Mouse (Mus musculus): ENCODE data around the gene Brd9. TPM values are rescaled to one million over a fixed set of nuclear protein-coding genes. Genes with fewer than 3 reads are reported as not detected.
A peak's percentile ranks its signal among the peaks of the same experiment; 100 is the strongest.

The Brd9 gene
- polyA plus RNA-seq, 1 experiment from 2014 or later = 41.1 TPM

GRCm38 (mm10) chr13:73938177-73938560 is 558 bp downstream of the Brd9 start:
- Histone ChIP-seq H3K36me3 (ENCODE audit: control insufficient read depth, insufficient read depth, low read length) (peaks cover 11% of the 10 kb centered on the region), H3K9me3 (replicated peaks; ENCODE audit: control insufficient read depth, low read length) (no peaks in the 10 kb centered on the region), H3K9ac (ENCODE audit: low read length) (peak overlapping the region; percentile 90), H3K4me3 (replicated peaks; ENCODE audit: low read length) (peak overlapping the region; percentile 74), H3K27me3 (ENCODE audit: control insufficient read depth, insufficient read depth, low read length) (no peaks in the 10 kb centered on the region), H3K4me2 (ENCODE audit: low read depth, low read length) (peak overlapping the region; percentile 81), H3K27ac (ENCODE audit: low read length) (peak overlapping the region; percentile 97), H3K4me1 (ENCODE audit: control insufficient read depth, insufficient read depth, low read length) (peaks cover 12% of the 10 kb centered on the region; the same call in 1 of the 2 replicates)
- WGBS = 30% methylated on average over 13 of the region's 13 CpGs
- no peak for ATAC-seq (ENCODE audit: insufficient read depth, low FRiP score)

GRCm38 (mm10) chr13:73939101-73939500 is 1.5 kb downstream of the Brd9 start:
- no peak overlapping the region for H3K4me2 ChIP-seq (ENCODE audit: low read depth, low read length)
- no peak for ATAC-seq (ENCODE audit: insufficient read depth, low FRiP score)
- no peak overlapping the region for H3K9ac ChIP-seq (ENCODE audit: low read length)
- WGBS = 91% methylated on average over 5 of the region's 5 CpGs
- H3K4me3 ChIP-seq (replicated peaks; ENCODE audit: low read length) = no peak overlapping the region
- peaks cover 16% of the 10 kb centered on the region for H3K36me3 ChIP-seq (ENCODE audit: control insufficient read depth, insufficient read depth, low read length)
- H3K9me3 ChIP-seq (replicated peaks; ENCODE audit: control insufficient read depth, low read length) = no peaks in the 10 kb centered on the region
- no peaks in the 10 kb centered on the region for H3K27me3 ChIP-seq (ENCODE audit: control insufficient read depth, insufficient read depth, low read length)
- no peak overlapping the region for H3K27ac ChIP-seq (ENCODE audit: low read length)
- H3K4me1 ChIP-seq (ENCODE audit: control insufficient read depth, insufficient read depth, low read length) = peaks cover 12% of the 10 kb centered on the region; the same call in 1 of the 2 replicates

GRCm38 (mm10) chr13:73944606-73945005 is 7.0 kb downstream of the Brd9 start:
- Histone ChIP-seq H3K9me3 (replicated peaks; ENCODE audit: control insufficient read depth, low read length) (no peaks in the 10 kb centered on the region), H3K4me2 (ENCODE audit: low read depth, low read length) (no peak overlapping the region), H3K27ac (ENCODE audit: low read length) (no peak overlapping the region), H3K27me3 (ENCODE audit: control insufficient read depth, insufficient read depth, low read length) (no peaks in the 10 kb centered on the region), H3K36me3 (ENCODE audit: control insufficient read depth, insufficient read depth, low read length) (peaks cover 16% of the 10 kb centered on the region), H3K9ac (ENCODE audit: low read length) (no peak overlapping the region), H3K4me3 (replicated peaks; ENCODE audit: low read length) (no peak overlapping the region), H3K4me1 (ENCODE audit: control insufficient read depth, insufficient read depth, low read length) (no peaks in the 10 kb centered on the region)
- ATAC-seq (ENCODE audit: insufficient read depth, low FRiP score) = no peak
- WGBS = 89% methylated on average over 9 of the region's 9 CpGs

- WGBS = 85% methylated on average over 1 of the region's 1 CpGs
- H3K9me3 ChIP-seq (replicated peaks; ENCODE audit: control insufficient read depth, low read length) = no peaks in the 10 kb centered on the region
- H3K27me3 ChIP-seq (ENCODE audit: control insufficient read depth, insufficient read depth, low read length) = no peaks in the 10 kb centered on the region
- no peak for ATAC-seq (ENCODE audit: insufficient read depth, low FRiP score)
- H3K4me1 ChIP-seq (ENCODE audit: control insufficient read depth, insufficient read depth, low read length) = no peaks in the 10 kb centered on the region
- H3K4me2 ChIP-seq (ENCODE audit: low read depth, low read length) = no peak overlapping the region
- H3K4me3 ChIP-seq (replicated peaks; ENCODE audit: low read length) = no peak overlapping the region
- H3K36me3 ChIP-seq (ENCODE audit: control insufficient read depth, insufficient read depth, low read length) = peaks cover 24% of the 10 kb centered on the region
- no peak overlapping the region for H3K9ac ChIP-seq (ENCODE audit: low read length)
- H3K27ac ChIP-seq (ENCODE audit: low read length) = no peak overlapping the region
Observed at GRCm38 (mm10) chr13:73953551-73954130, 16.0 kb downstream of the Brd9 start.

GRCm38 (mm10) chr13:73954666-73955065 is 17.1 kb downstream of the Brd9 start:
- Histone ChIP-seq H3K4me2 (ENCODE audit: low read depth, low read length) (no peak overlapping the region), H3K27me3 (ENCODE audit: control insufficient read depth, insufficient read depth, low read length) (no peaks in the 10 kb centered on the region), H3K27ac (ENCODE audit: low read length) (no peak overlapping the region), H3K9me3 (replicated peaks; ENCODE audit: control insufficient read depth, low read length) (no peaks in the 10 kb centered on the region), H3K9ac (ENCODE audit: low read length) (no peak overlapping the region), H3K4me3 (replicated peaks; ENCODE audit: low read length) (no peak overlapping the region), H3K36me3 (ENCODE audit: control insufficient read depth, insufficient read depth, low read length) (peaks cover 28% of the 10 kb centered on the region), H3K4me1 (ENCODE audit: control insufficient read depth, insufficient read depth, low read length) (no peaks in the 10 kb centered on the region)
- no peak for ATAC-seq (ENCODE audit: insufficient read depth, low FRiP score)
- WGBS = 71% methylated on average over 6 of the region's 6 CpGs

- Histone ChIP-seq H3K9me3 (replicated peaks; ENCODE audit: control insufficient read depth, low read length) (no peaks in the 10 kb centered on the region), H3K4me2 (ENCODE audit: low read depth, low read length) (no peak overlapping the region), H3K36me3 (ENCODE audit: control insufficient read depth, insufficient read depth, low read length) (peaks cover 30% of the 10 kb centered on the region), H3K4me3 (replicated peaks; ENCODE audit: low read length) (no peak overlapping the region), H3K9ac (ENCODE audit: low read length) (no peak overlapping the region), H3K27ac (ENCODE audit: low read length) (no peak overlapping the region), H3K27me3 (ENCODE audit: control insufficient read depth, insufficient read depth, low read length) (no peaks in the 10 kb centered on the region), H3K4me1 (ENCODE audit: control insufficient read depth, insufficient read depth, low read length) (no peaks in the 10 kb centered on the region)
- ATAC-seq (ENCODE audit: insufficient read depth, low FRiP score) = no peak
- WGBS = 86% methylated on average over 5 of the region's 5 CpGs
Observed at GRCm38 (mm10) chr13:73955531-73955930, 17.9 kb downstream of the Brd9 start.

- no peak overlapping the region for H3K9ac ChIP-seq (ENCODE audit: low read length)
- no peak overlapping the region for H3K4me2 ChIP-seq (ENCODE audit: low read depth, low read length)
- ATAC-seq (ENCODE audit: insufficient read depth, low FRiP score) = no peak
- peaks cover 23% of the 10 kb centered on the region for H3K36me3 ChIP-seq (ENCODE audit: control insufficient read depth, insufficient read depth, low read length)
- no peaks in the 10 kb centered on the region for H3K9me3 ChIP-seq (replicated peaks; ENCODE audit: control insufficient read depth, low read length)
- H3K27me3 ChIP-seq (ENCODE audit: control insufficient read depth, insufficient read depth, low read length) = no peaks in the 10 kb centered on the region
- whole genome bisulfite sequencing = 91% methylated on average over 10 of the region's 10 CpGs
- H3K4me3 ChIP-seq (replicated peaks; ENCODE audit: low read length) = no peak overlapping the region
- no peak overlapping the region for H3K27ac ChIP-seq (ENCODE audit: low read length)
- no peaks in the 10 kb centered on the region for H3K4me1 ChIP-seq (ENCODE audit: control insufficient read depth, insufficient read depth, low read length)
Observed at GRCm38 (mm10) chr13:73960117-73960652, 22.6 kb downstream of the Brd9 start.

- Histone ChIP-seq H3K9ac (ENCODE audit: low read length) (no peak overlapping the region), H3K4me3 (replicated peaks; ENCODE audit: low read length) (no peak overlapping the region), H3K27me3 (ENCODE audit: control insufficient read depth, insufficient read depth, low read length) (no peaks in the 10 kb centered on the region), H3K27ac (ENCODE audit: low read length) (no peak overlapping the region), H3K4me2 (ENCODE audit: low read depth, low read length) (no peak overlapping the region), H3K9me3 (replicated peaks; ENCODE audit: control insufficient read depth, low read length) (no peaks in the 10 kb centered on the region), H3K36me3 (ENCODE audit: control insufficient read depth, insufficient read depth, low read length) (peaks cover 21% of the 10 kb centered on the region), H3K4me1 (ENCODE audit: control insufficient read depth, insufficient read depth, low read length) (no peaks in the 10 kb centered on the region)
- 84% methylated on average over 4 of the region's 4 CpGs for WGBS
- ATAC-seq (ENCODE audit: insufficient read depth, low FRiP score) = no peak
Observed at GRCm38 (mm10) chr13:73961177-73961576, 23.6 kb downstream of the Brd9 start.

GRCm38 (mm10) chr13:73963551-73963950 is 25.9 kb downstream of the Brd9 start, which contains the start of gene Zdhhc11:
TSS of gene Zdhhc11 (plus strand) at chr13:73963851.
- Histone ChIP-seq H3K27ac (ENCODE audit: low read length) (no peak within 1 kb of the TSS), H3K4me2 (ENCODE audit: low read depth, low read length) (no peak within 1 kb of the TSS), H3K27me3 (ENCODE audit: control insufficient read depth, insufficient read depth, low read length) (no peaks in the 10 kb centered on the region), H3K4me3 (replicated peaks; ENCODE audit: low read length) (no peak within 1 kb of the TSS), H3K9me3 (replicated peaks; ENCODE audit: control insufficient read depth, low read length) (no peaks in the 10 kb centered on the region), H3K4me1 (ENCODE audit: control insufficient read depth, insufficient read depth, low read length) (no peaks in the 10 kb centered on the region), H3K9ac (ENCODE audit: low read length) (no peak within 1 kb of the TSS), H3K36me3 (ENCODE audit: control insufficient read depth, insufficient read depth, low read length) (peaks cover 10% of the 10 kb centered on the region)
- 86% methylated on average over 5 of the region's 5 CpGs for whole genome bisulfite sequencing
- ATAC-seq (ENCODE audit: insufficient read depth, low FRiP score) = no peak
